Mouse (Mus musculus): ENCODE measurements around the gene Akap11. TPM values are rescaled to one million over a fixed set of nuclear protein-coding genes. Genes with fewer than 3 reads are reported as not detected.

The Akap11 gene
- polyA plus RNA-seq, 1 experiment from 2014 or later = 18.5 TPM

GRCm38 (mm10) chr14:78467994-78468393 is 68.6 kb downstream of the Akap11 start:
- no peaks in the 10 kb centered on the region for H3K36me3 ChIP-seq
- no peaks in the 10 kb centered on the region for H3K4me1 ChIP-seq (replicated peaks)
- WGBS = 93% methylated on average over 4 of the region's 4 CpGs
- H3K9me3 ChIP-seq = no peaks in the 10 kb centered on the region
- H3K4me3 ChIP-seq = no peak overlapping the region
- no peak for DNase-seq (ENCODE audit: low spot score)
- no peaks in the 10 kb centered on the region for H3K27me3 ChIP-seq (ENCODE audit: insufficient read depth, poor library complexity, severe bottlenecking)
- H3K27ac ChIP-seq = no peak overlapping the region

- Histone ChIP-seq H3K27ac (no peak overlapping the region), H3K4me1 (replicated peaks) (peaks cover 4% of the 10 kb centered on the region), H3K4me3 (no peak overlapping the region), H3K36me3 (no peaks in the 10 kb centered on the region), H3K27me3 (ENCODE audit: insufficient read depth, poor library complexity, severe bottlenecking) (no peaks in the 10 kb centered on the region), H3K9me3 (no peaks in the 10 kb centered on the region)
- DNase-seq (ENCODE audit: low spot score) = no peak
- 87% methylated on average over 4 of the region's 4 CpGs for WGBS
Observed at GRCm38 (mm10) chr14:78464353-78464752, 72.3 kb downstream of the Akap11 start.

DNA sequence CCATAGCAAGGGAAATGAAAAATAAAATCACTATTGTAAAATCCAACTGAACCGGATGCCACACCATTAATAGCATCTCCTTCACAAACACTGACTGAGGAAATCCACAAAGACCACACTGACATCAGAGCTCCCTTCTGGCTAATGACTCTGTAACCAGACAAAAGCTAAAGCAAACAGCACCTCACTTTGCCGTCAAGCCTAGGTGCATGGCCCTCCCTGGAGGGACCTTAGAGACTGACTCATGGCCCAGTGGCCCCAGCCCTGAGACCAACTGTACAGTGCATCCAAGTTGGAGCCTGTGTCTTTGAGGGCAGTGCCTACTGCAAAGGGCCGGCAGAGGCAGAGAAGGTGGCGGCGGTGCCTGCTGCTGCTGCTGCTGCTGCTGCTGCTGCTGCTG is 77.5 kb downstream of the Akap11 start:
- Histone ChIP-seq H3K9me3 (no peaks in the 10 kb centered on the region), H3K4me3 (no peak overlapping the region), H3K27me3 (ENCODE audit: insufficient read depth, poor library complexity, severe bottlenecking) (no peaks in the 10 kb centered on the region), H3K27ac (no peak overlapping the region), H3K36me3 (no peaks in the 10 kb centered on the region), H3K4me1 (replicated peaks) (peaks cover 12% of the 10 kb centered on the region)
- no peak for DNase-seq (ENCODE audit: low spot score)
- 70% methylated on average over 5 of the region's 5 CpGs for WGBS

DNA sequence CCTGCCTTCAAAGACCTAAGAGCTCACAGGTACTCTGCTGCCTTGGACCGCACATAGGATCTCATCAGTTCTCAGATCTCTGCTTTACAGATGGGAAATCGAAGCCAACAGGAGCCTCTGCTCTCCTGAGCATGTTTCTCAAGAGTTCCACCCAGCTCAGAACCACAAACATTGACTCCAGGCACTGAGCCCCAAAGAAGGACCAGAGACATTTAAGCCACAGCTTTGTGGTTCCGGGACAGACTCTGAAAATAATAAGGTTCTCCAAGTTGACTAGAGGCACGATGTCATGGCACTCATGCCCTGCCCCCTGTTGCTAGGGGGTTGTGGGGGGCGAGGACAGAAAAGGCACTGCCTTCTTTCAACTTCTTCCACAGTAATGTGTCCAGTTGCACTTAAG is 77.9 kb downstream of the Akap11 start:
- no peak for DNase-seq (ENCODE audit: low spot score)
- no peaks in the 10 kb centered on the region for H3K27me3 ChIP-seq (ENCODE audit: insufficient read depth, poor library complexity, severe bottlenecking)
- H3K36me3 ChIP-seq = no peaks in the 10 kb centered on the region
- H3K27ac ChIP-seq = no peak overlapping the region
- no peak overlapping the region for H3K4me3 ChIP-seq
- no peaks in the 10 kb centered on the region for H3K9me3 ChIP-seq
- peaks cover 12% of the 10 kb centered on the region for H3K4me1 ChIP-seq (replicated peaks)
- WGBS = 71% methylated on average over 5 of the region's 5 CpGs

GRCm38 (mm10) chr14:78454970-78455369 is 81.6 kb downstream of the Akap11 start:
- no peak overlapping the region for H3K4me3 ChIP-seq
- no peak for DNase-seq (ENCODE audit: low spot score)
- no peaks in the 10 kb centered on the region for H3K36me3 ChIP-seq
- no peak overlapping the region for H3K27ac ChIP-seq
- 89% methylated on average over 5 of the region's 5 CpGs for WGBS
- no peaks in the 10 kb centered on the region for H3K27me3 ChIP-seq (ENCODE audit: insufficient read depth, poor library complexity, severe bottlenecking)
- H3K9me3 ChIP-seq = peaks cover 7% of the 10 kb centered on the region; the same call in 1 of the 2 replicates
- H3K4me1 ChIP-seq (replicated peaks) = peaks cover 9% of the 10 kb centered on the region

DNA sequence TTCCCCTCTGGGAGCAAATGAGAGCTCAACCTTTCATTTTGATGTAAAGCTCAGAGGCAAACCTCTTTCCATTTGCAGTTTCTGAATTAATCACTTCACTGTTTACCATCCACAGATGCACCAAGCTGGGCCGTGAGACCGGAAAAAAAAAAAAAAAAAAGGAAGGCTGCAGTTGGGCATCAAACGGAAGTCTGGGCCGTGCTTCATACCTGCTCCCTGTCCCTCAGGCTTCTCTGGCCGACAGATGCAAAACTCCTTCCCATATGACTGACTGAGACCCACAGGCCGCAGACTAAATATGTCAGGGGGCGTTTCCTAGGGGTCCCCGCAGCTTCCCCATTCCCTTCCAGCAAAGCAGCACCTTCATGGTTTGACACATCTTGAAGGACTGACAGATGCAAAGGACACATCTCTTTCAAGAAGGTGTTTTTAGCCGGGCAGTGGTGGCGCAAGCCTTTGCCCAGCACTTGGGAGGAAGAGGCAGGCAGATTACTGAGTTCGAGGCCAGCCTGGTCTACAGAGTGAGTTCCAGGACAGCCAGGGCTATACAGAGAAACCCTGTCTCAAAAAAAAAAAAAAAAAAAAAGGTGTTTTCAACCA is 87.7 kb downstream of the Akap11 start:
- no peak overlapping the region for H3K27ac ChIP-seq
- no peak for DNase-seq (ENCODE audit: low spot score)
- H3K36me3 ChIP-seq = no peaks in the 10 kb centered on the region
- H3K4me3 ChIP-seq = no peak overlapping the region
- H3K9me3 ChIP-seq = peaks cover 7% of the 10 kb centered on the region; the same call in 1 of the 2 replicates
- no peaks in the 10 kb centered on the region for H3K27me3 ChIP-seq (ENCODE audit: insufficient read depth, poor library complexity, severe bottlenecking)
- no peaks in the 10 kb centered on the region for H3K4me1 ChIP-seq (replicated peaks)
- 81% methylated on average over 11 of the region's 11 CpGs for WGBS

DNA sequence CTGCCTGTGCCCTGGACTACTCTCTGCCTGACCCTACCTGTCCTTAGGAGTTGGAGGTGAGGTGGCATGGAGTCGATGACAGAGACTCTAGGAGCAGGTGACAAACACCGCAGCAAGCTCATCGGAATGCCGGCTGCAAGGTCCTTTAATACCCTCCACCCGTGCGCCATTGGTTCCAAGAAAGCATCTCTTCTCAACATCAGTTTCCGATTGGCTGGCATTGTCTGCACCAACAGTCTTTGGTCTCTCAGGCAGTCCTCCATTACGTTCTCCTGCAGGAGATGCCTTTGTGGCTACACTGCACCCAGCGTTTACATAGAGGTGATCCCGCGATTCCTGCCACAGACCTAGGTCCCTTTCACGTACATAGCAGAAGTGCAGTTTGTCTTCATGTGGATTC is 88.6 kb downstream of the Akap11 start:
- Histone ChIP-seq H3K4me3 (no peak overlapping the region), H3K27me3 (ENCODE audit: insufficient read depth, poor library complexity, severe bottlenecking) (no peaks in the 10 kb centered on the region), H3K4me1 (replicated peaks) (no peaks in the 10 kb centered on the region), H3K9me3 (peaks cover 7% of the 10 kb centered on the region; the same call in 1 of the 2 replicates), H3K36me3 (no peaks in the 10 kb centered on the region), H3K27ac (no peak overlapping the region)
- DNase-seq (ENCODE audit: low spot score) = no peak
- 90% methylated on average over 12 of the region's 12 CpGs for WGBS

DNA sequence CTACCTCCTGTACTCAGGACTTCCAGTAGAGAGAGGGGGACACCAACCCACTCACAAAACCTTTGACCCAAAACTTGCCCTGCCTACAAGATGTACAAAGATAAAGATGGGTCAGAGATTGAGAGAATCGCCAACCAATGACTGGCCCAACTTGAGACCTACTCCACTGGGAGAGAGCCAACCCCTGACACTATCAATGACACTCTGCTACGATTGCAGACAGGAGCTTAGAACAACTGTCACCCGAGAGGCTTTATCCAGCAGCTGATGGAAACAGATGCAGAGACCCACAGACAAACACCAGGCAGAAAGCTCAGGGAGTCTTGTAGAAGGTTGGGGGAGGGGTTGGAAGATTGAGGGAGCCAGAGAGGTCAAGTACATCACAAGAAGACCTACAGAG is 89.1 kb downstream of the Akap11 start:
- H3K36me3 ChIP-seq = no peaks in the 10 kb centered on the region
- H3K4me1 ChIP-seq (replicated peaks) = no peaks in the 10 kb centered on the region
- H3K27me3 ChIP-seq (ENCODE audit: insufficient read depth, poor library complexity, severe bottlenecking) = no peaks in the 10 kb centered on the region
- 78% methylated on average over 3 of the region's 3 CpGs for WGBS
- no peak overlapping the region for H3K4me3 ChIP-seq
- H3K27ac ChIP-seq = no peak overlapping the region
- peaks cover 7% of the 10 kb centered on the region; the same call in 1 of the 2 replicates for H3K9me3 ChIP-seq
- no peak for DNase-seq (ENCODE audit: low spot score)

Other genes with a start within 250 kb of the Akap11 start
- 0.07 TPM in 1 of 2 replicates, not detected in the other for gene Tnfsf11, start 228.8 kb downstream of the Akap11 start, polyA plus RNA-seq (2016; fragmentation: Nextera tagmentation; extraction: Ambion mirVana)
- 0.88 and 1.2 TPM in 2 replicates for gene Dgkh, start 196.0 kb upstream of the Akap11 start, polyA plus RNA-seq (2016; fragmentation: Nextera tagmentation; extraction: Ambion mirVana)

All from hindbrain, embryonic 10.5 days (tissue).